Mouse (Mus musculus): ENCODE measurements around the gene Spata31d1d. TPM values are rescaled to one million over a fixed set of nuclear protein-coding genes. Genes with fewer than 3 reads are reported as not detected.
"Not testable (repeated sequence)": the region's sequence is repeated elsewhere in the genome, so short reads cannot be mapped to it uniquely, and the experiment has no call there.

Gene Spata31d1d
- polyA plus RNA-seq, 1 experiment from 2014 or later: not detected

DNA sequence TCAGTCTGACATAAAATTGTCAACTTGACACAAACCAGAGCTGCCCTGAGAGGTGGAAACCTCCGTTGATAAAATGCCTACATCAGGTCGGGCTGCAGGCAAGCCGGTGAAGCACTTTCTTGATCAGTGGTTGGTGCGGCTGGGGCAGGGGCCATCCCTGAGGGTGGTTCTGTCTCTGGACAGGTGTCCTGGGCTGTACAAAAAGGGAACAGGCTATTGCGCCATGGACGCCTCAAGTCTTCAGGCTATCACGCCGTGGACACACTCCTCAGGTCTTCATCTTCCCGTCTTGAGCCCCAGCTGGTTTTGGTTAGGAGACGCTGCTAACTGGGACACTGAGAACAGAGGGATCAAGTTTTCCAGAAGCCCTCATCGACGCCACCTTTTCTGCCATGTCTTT, 18.8 kb upstream of the Spata31d1d start:
- Histone ChIP-seq H3K36me3 (peaks cover 12% of the 10 kb centered on the region), H3K4me3 (no peak overlapping the region), H3K27ac (no peak overlapping the region), H3K9me3 (replicated peaks) (no peaks in the 10 kb centered on the region), H3K4me2 (replicated peaks) (no peak overlapping the region), H3K4me1 (no peaks in the 10 kb centered on the region), H3K27me3 (no peaks in the 10 kb centered on the region), H3K9ac (no peak overlapping the region)
- no peak for ATAC-seq (ENCODE audit: low FRiP score)
- 83% methylated on average over 12 of the region's 12 CpGs for WGBS

DNA sequence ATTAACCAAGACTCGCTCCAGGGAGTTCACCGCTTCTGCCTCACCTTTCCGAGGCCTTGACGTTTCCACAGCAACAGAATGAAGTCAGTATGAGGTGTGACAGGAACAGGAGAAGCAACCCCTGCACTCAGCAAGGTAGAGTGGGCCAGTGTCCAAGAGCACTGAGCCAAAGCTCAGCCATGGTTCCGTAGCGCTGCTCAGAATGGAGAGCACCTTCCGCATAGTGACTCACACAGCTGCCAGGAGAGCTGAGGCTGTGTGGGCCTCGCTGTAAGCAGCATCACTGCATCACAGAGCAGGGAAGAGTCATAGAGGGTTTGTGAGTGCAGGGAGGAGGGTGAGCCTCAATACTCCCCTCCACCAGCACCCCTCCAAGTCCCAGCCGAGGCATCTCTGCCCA, 15.2 kb upstream of the Spata31d1d start, which contains the start of gene 1700014D04Rik:
Gene 1700014D04Rik (minus strand): TSS at position 42 of the 400 bp plus-strand sequence.
- Histone ChIP-seq H3K36me3 (no peaks in the 10 kb centered on the region), H3K4me1 (no peaks in the 10 kb centered on the region), H3K27me3 (no peaks in the 10 kb centered on the region), H3K9ac (no peak within 1 kb of the TSS), H3K4me3 (no peak within 1 kb of the TSS), H3K9me3 (replicated peaks) (no peaks in the 10 kb centered on the region), H3K4me2 (replicated peaks) (no peak within 1 kb of the TSS), H3K27ac (no peak within 1 kb of the TSS)
- ATAC-seq (ENCODE audit: low FRiP score): no peak
- WGBS: 90% methylated on average over 9 of the region's 9 CpGs

GRCm38 (mm10) chr13:59746164-59746563, 14.6 kb upstream of the Spata31d1d start:
- H3K9me3 ChIP-seq (replicated peaks): no peaks in the 10 kb centered on the region
- no peaks in the 10 kb centered on the region for H3K36me3 ChIP-seq
- no peak for ATAC-seq (ENCODE audit: low FRiP score)
- 75% methylated on average over 6 of the region's 6 CpGs for WGBS
- no peak overlapping the region for H3K4me2 ChIP-seq (replicated peaks)
- no peak overlapping the region for H3K4me3 ChIP-seq
- H3K27ac ChIP-seq: no peak overlapping the region
- H3K27me3 ChIP-seq: no peaks in the 10 kb centered on the region
- no peak overlapping the region for H3K9ac ChIP-seq
- H3K4me1 ChIP-seq: no peaks in the 10 kb centered on the region

DNA sequence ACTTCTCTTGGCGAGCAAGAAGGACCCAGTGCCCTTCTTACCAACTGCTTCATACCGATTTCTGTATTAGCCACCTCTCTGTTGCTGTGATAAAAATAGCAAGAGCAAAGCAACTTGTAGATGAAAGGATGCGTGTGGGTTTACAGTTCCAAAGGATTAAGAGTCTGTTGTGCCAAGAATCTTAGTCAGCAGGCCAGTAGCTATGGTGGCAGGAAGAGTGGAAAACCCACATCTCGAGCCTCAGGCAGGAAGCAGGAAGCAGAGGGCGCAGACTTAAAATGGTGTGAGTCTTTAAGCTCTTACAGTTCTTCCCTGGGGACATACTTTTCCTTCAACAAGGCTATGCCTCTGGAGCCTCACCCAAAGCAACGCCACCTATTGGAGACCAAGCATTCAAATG, 13.9 kb upstream of the Spata31d1d start:
- H3K9ac ChIP-seq: no peak overlapping the region
- H3K27me3 ChIP-seq: no peaks in the 10 kb centered on the region
- ATAC-seq (ENCODE audit: low FRiP score): no peak
- H3K4me3 ChIP-seq: no peak overlapping the region
- H3K9me3 ChIP-seq (replicated peaks): no peaks in the 10 kb centered on the region
- H3K36me3 ChIP-seq: no peaks in the 10 kb centered on the region
- no peaks in the 10 kb centered on the region for H3K4me1 ChIP-seq
- 88% methylated on average over 6 of the region's 6 CpGs for WGBS
- no peak overlapping the region for H3K4me2 ChIP-seq (replicated peaks)
- no peak overlapping the region for H3K27ac ChIP-seq

- no peak overlapping the region for H3K27ac ChIP-seq
- no peak overlapping the region for H3K4me3 ChIP-seq
- H3K9me3 ChIP-seq (replicated peaks): no peaks in the 10 kb centered on the region
- WGBS: 78% methylated on average over 10 of the region's 10 CpGs
- no peak for ATAC-seq (ENCODE audit: low FRiP score)
- H3K9ac ChIP-seq: no peak overlapping the region
- H3K4me1 ChIP-seq: no peaks in the 10 kb centered on the region
- H3K36me3 ChIP-seq: no peaks in the 10 kb centered on the region
- H3K4me2 ChIP-seq (replicated peaks): no peak overlapping the region
- no peaks in the 10 kb centered on the region for H3K27me3 ChIP-seq
Measured at GRCm38 (mm10) chr13:59741697-59742096, 10.1 kb upstream of the Spata31d1d start.

DNA sequence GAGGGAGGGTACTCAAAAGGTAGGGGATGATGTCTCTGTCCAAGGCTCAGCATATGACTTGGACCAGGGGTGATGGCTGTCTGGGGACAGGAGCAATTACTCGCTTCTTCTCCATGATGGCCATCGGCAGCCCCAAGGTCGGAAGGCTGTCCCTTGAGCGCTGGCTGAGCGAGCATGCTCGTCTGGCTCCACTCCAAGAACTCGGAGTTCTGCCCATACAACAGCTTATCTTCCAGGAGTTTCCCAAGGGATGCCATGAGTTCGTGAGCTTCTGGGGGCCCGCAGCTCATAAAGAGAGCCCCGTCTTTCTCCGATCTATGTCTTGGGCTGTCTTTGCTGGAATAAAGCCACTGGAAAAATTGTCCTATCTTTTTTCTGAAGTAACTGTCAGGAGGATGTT, 9.5 kb upstream of the Spata31d1d start:
- Histone ChIP-seq H3K4me3 (no peak overlapping the region), H3K27me3 (no peaks in the 10 kb centered on the region), H3K36me3 (no peaks in the 10 kb centered on the region), H3K9me3 (replicated peaks) (no peaks in the 10 kb centered on the region), H3K27ac (no peak overlapping the region), H3K4me2 (replicated peaks) (no peak overlapping the region), H3K4me1 (no peaks in the 10 kb centered on the region), H3K9ac (no peak overlapping the region)
- 88% methylated on average over 11 of the region's 11 CpGs for WGBS
- no peak for ATAC-seq (ENCODE audit: low FRiP score)

- no peak overlapping the region for H3K4me3 ChIP-seq
- WGBS: 90% methylated on average over 4 of the region's 4 CpGs
- no peak overlapping the region for H3K9ac ChIP-seq
- H3K27ac ChIP-seq: no peak overlapping the region
- no peaks in the 10 kb centered on the region for H3K4me1 ChIP-seq
- H3K27me3 ChIP-seq: no peaks in the 10 kb centered on the region
- no peak overlapping the region for H3K4me2 ChIP-seq (replicated peaks)
- no peak for ATAC-seq (ENCODE audit: low FRiP score)
- H3K36me3 ChIP-seq: no peaks in the 10 kb centered on the region
- H3K9me3 ChIP-seq (replicated peaks): no peaks in the 10 kb centered on the region
Measured at GRCm38 (mm10) chr13:59739397-59739796, 7.8 kb upstream of the Spata31d1d start.

DNA sequence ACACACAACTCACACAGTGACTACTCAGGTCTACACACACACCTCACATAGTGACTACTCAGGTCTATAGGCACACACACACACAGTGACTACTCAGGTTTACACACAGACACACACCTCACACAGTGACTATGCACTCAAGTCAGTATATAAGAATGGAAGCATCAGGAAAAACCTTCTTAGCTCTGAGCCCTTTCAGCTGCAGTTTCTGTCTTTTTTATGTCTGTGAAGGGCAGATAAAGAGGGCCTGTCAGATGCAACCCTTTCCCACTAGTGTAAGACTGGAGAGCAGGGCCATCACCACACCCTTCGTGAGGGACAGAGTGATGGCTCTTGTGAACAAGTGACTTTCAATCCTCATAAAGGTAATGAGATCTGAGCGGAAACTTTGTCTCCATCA, 6.9 kb upstream of the Spata31d1d start:
- Histone ChIP-seq H3K9ac (no peak overlapping the region), H3K36me3 (no peaks in the 10 kb centered on the region), H3K9me3 (replicated peaks) (no peaks in the 10 kb centered on the region; the same call in 1 of the 2 replicates), H3K4me3 (no peak overlapping the region), H3K4me2 (replicated peaks) (no peak overlapping the region), H3K4me1 (no peaks in the 10 kb centered on the region), H3K27ac (no peak overlapping the region), H3K27me3 (no peaks in the 10 kb centered on the region)
- 81% methylated on average over 2 of the region's 2 CpGs for WGBS
- no peak for ATAC-seq (ENCODE audit: low FRiP score)

DNA sequence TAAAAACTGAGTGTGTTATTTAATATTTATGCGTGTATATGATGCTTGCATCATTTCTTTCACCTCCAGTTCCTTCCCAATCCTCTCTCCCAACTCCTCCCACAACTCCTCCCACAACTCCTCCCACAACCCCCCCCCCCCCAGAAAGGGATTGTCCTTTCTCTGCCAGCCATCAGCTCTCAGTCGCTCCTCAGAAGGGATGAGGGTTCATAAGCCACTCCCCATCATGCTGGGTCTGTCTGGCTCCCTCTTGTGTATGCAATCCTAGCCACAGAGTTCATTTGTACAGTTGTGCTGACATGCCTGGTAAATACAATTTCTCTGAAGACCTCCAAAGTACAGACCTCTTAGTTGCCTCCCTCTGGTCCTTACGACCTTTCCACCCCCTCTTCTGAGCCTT, 3.6 kb upstream of the Spata31d1d start:
- Histone ChIP-seq H3K4me1 (no peaks in the 10 kb centered on the region), H3K4me3 (no peak overlapping the region), H3K36me3 (no peaks in the 10 kb centered on the region), H3K4me2 (replicated peaks) (no peak overlapping the region), H3K9ac (no peak overlapping the region), H3K9me3 (replicated peaks) (no peaks in the 10 kb centered on the region; the same call in 1 of the 2 replicates), H3K27ac (no peak overlapping the region), H3K27me3 (no peaks in the 10 kb centered on the region)
- 0 out of 2 replicates have a peak, but pooled peaks have one; percentile 35 for ATAC-seq (ENCODE audit: low FRiP score)
- WGBS: 33% methylated on average over 3 of the region's 3 CpGs

DNA sequence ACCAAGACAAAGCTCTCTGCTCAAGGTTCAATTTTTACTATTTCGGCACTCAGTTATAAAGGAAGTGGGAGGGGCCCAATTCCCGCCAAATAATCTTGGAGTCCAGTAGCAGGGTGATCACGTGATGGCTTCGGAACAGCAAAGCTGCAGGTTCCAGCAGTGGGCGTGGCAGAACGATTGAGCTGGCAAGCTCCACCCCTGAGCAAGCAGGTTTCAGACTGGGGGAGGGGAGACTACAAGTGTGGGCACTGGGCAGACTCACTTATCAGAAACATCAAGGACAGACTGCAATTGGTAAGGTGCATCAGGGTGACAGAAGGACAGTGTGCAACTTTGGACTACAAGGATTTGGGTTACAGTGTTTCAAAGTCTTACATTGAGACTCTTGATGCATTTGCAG, 2.8 kb upstream of the Spata31d1d start:
- H3K4me2 ChIP-seq (replicated peaks); H3K4me1 ChIP-seq; H3K27me3 ChIP-seq; H3K4me3 ChIP-seq; H3K9ac ChIP-seq; H3K9me3 ChIP-seq (replicated peaks); H3K27ac ChIP-seq; H3K36me3 ChIP-seq; ATAC-seq (ENCODE audit: low FRiP score): not testable (repeated sequence)
- WGBS: 32% methylated on average over 6 of the region's 6 CpGs

- no peak overlapping the region for H3K27ac ChIP-seq
- no peak for ATAC-seq (ENCODE audit: low FRiP score)
- no peaks in the 10 kb centered on the region for H3K36me3 ChIP-seq
- no peak overlapping the region for H3K4me2 ChIP-seq (replicated peaks)
- peaks cover 4% of the 10 kb centered on the region; the same call in 1 of the 2 replicates for H3K27me3 ChIP-seq
- H3K4me3 ChIP-seq: no peak overlapping the region
- no peaks in the 10 kb centered on the region; the same call in 1 of the 2 replicates for H3K9me3 ChIP-seq (replicated peaks)
- WGBS: 78% methylated on average over 4 of the region's 4 CpGs
- H3K9ac ChIP-seq: no peak overlapping the region
- H3K4me1 ChIP-seq: no peaks in the 10 kb centered on the region
Measured at GRCm38 (mm10) chr13:59733936-59734335, 2.4 kb upstream of the Spata31d1d start.

- Histone ChIP-seq H3K9ac (no peak overlapping the region), H3K27me3 (peaks cover 8% of the 10 kb centered on the region), H3K4me3 (no peak overlapping the region), H3K4me2 (replicated peaks) (no peak overlapping the region), H3K9me3 (replicated peaks) (no peaks in the 10 kb centered on the region; the same call in 1 of the 2 replicates), H3K36me3 (no peaks in the 10 kb centered on the region), H3K27ac (no peak overlapping the region), H3K4me1 (peaks cover 9% of the 10 kb centered on the region; the same call in 1 of the 2 replicates)
- peak; percentile 89 for ATAC-seq (ENCODE audit: low FRiP score)
- 34% methylated on average over 7 of the region's 7 CpGs for WGBS
Measured at GRCm38 (mm10) chr13:59728378-59729093, 3.0 kb downstream of the Spata31d1d start.

Measured in hindbrain, embryonic 12.5 days (tissue).